Mouse (Mus musculus) right cerebral cortex, postnatal 10 days (tissue): ENCODE measurements around the gene Poln.

Source experiments
- DNase-seq, 2 experiments: peaks; one replicate each; pipeline ENCODE4 v3.0.0; 2021; ENCODE audit warnings: low spot score in 2 of 2

Poln gene

GRCm38 (mm10) chr5:33994671-33995625 is 174.3 kb downstream of the Poln start:
- peak; percentile 62 to 83 for DNase-seq

GRCm38 (mm10) chr5:33983309-33984121 is 185.7 kb downstream of the Poln start, which contains the start of gene Gm1673:
Gene Gm1673 (plus strand): TSS chr5:33983433.
- DNase-seq, result peak; percentile 96 to 97

- DNase-seq, result no peak
Measured at GRCm38 (mm10) chr5:33982731-33983259, 186.5 kb downstream of the Poln start.

GRCm38 (mm10) chr5:33976267-33976666 is 193.0 kb downstream of the Poln start:
- DNase-seq, result no peak

- no peak for DNase-seq
Measured at GRCm38 (mm10) chr5:33974736-33975135, 194.5 kb downstream of the Poln start.

GRCm38 (mm10) chr5:33959382-33959781 is 209.9 kb downstream of the Poln start:
- DNase-seq, result no peak
